Mouse (Mus musculus) hindbrain, embryonic 13.5 days (tissue): ENCODE data around the gene Hist1h1c. TPM values are rescaled to one million over a fixed set of nuclear protein-coding genes. Genes with fewer than 3 reads are reported as not detected.
"Not testable (repeated sequence)": the region's sequence is repeated elsewhere in the genome, so short reads cannot be mapped to it uniquely, and the experiment has no call there.

Experiments used
- ATAC-seq: fragments of 200-750 bp; cut with Nextera tagmentation; 2 replicates; pipeline ENCODE4 v1.8.0; 2017; ENCODE audit warnings: moderate TSS enrichment; ENCODE audit not compliant: low FRiP score
- H3K27ac ChIP-seq: fragments of 300-500 bp; sonication (generic); 2 replicates; pipeline ENCODE4 v1.5.1; 2015; ENCODE audit warnings: inconsistent platforms, mild to moderate bottlenecking, moderate library complexity
- H3K27me3 ChIP-seq: fragments of 300-500 bp; sonication (generic); 2 replicates; pipeline ENCODE4 v1.6.1; 2015; ENCODE audit warnings: mild to moderate bottlenecking, inconsistent platforms
- H3K36me3 ChIP-seq: fragments of 300-500 bp; sonication (generic); 2 replicates; pipeline ENCODE4 v1.6.1; 2015; ENCODE audit warnings: mild to moderate bottlenecking, inconsistent platforms
- H3K4me1 ChIP-seq: fragments of 300-500 bp; sonication (generic); replicated peaks from 2 replicates; pipeline ENCODE4 v1.6.1; 2015; ENCODE audit warnings: inconsistent platforms
- H3K4me2 ChIP-seq: fragments of 300-500 bp; sonication (generic); 2 replicates; pipeline ENCODE4 v1.6.1; 2015; ENCODE audit warnings: inconsistent platforms, mild to moderate bottlenecking, moderate library complexity
- H3K4me3 ChIP-seq: fragments of 300-500 bp; sonication (generic); 2 replicates; pipeline ENCODE4 v1.5.1; 2015; ENCODE audit warnings: mild to moderate bottlenecking, inconsistent platforms
- H3K9ac ChIP-seq: fragments of 300-500 bp; sonication (generic); 2 replicates; pipeline ENCODE4 v1.6.1; 2015; ENCODE audit warnings: mild to moderate bottlenecking, inconsistent platforms
- H3K9me3 ChIP-seq: fragments of 300-500 bp; sonication (generic); 2 replicates; pipeline ENCODE4 v1.6.1; 2016; ENCODE audit warnings: inconsistent platforms
- WGBS: fragments of 180-500 bp; shearing (Covaris S2); methylation state at CpG from one replicate; pipeline ENCODE4 v1.1.7; 2015; 5-methylcytosine and 5-hydroxymethylcytosine counted together
- polyA plus RNA-seq: library from polyadenylated mRNA; unstranded; fragments of >200 nt; fragmentation: Nextera tagmentation; extraction: Ambion mirVana; gene quantifications from 2 replicates; pipeline ENCODE4 v1.2.1, GENCODE M21; 2015

Gene Hist1h1c
- polyA plus RNA-seq, 1 experiment from 2014 or later = 9.7 TPM

- Histone ChIP-seq H3K27ac (peak within 1 kb of the TSS; percentile 94), H3K4me2 (peak within 1 kb of the TSS; percentile 69), H3K9ac (peak within 1 kb of the TSS; percentile 67; the same call in 1 of the 2 replicates), H3K4me1 (peaks cover 16% of the 10 kb centered on the region), H3K4me3 (peak within 1 kb of the TSS; percentile 44)
- peak; percentile 62 for ATAC-seq
- WGBS = under 1% methylated on average over 32 of the region's 47 CpGs
- H3K27me3 ChIP-seq, H3K36me3 ChIP-seq, H3K9me3 ChIP-seq: not testable (repeated sequence)
Observed at GRCm38 (mm10) chr13:23750839-23751477, 12.3 kb downstream of the Hist1h1c start, which contains the start of gene Hist1h2ab. Gene Hist1h2ab (plus strand): TSS chr13:23751126.

DNA sequence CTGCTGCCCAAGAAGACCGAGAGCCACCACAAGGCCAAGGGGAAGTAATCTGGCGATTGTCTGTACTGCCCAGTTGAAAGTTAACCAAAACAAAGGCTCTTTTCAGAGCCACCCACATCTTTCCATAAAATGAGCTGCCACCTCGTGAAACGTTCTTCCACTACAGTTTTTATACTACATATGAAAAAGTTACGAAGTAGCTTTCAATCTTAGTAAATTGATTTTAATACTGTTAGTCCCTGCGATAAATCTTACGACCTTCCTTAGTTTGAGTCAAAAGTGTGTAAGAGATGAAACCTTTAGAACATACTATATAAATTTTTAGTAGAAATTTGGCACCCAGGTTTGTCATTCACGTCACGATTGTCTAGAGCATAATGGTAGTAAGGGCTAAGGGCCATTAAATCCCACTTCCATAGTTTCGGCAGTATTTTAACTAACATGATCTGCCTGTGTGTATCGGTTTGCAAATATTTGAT lies 12.9 kb downstream of the Hist1h1c start:
- H3K36me3 ChIP-seq = no peaks in the 10 kb centered on the region
- H3K4me1 ChIP-seq = peaks cover 16% of the 10 kb centered on the region
- no peaks in the 10 kb centered on the region for H3K27me3 ChIP-seq
- WGBS = 2% methylated on average over 11 of the region's 11 CpGs
- peak overlapping the region; percentile 67; the same call in 1 of the 2 replicates for H3K9ac ChIP-seq
- peak overlapping the region; percentile 69 for H3K4me2 ChIP-seq
- peak overlapping the region; percentile 94 for H3K27ac ChIP-seq
- ATAC-seq = 0 out of 2 replicates have a peak, but pooled peaks have one; percentile 21
- H3K9me3 ChIP-seq = no peaks in the 10 kb centered on the region
- H3K4me3 ChIP-seq = peak overlapping the region; percentile 44

DNA sequence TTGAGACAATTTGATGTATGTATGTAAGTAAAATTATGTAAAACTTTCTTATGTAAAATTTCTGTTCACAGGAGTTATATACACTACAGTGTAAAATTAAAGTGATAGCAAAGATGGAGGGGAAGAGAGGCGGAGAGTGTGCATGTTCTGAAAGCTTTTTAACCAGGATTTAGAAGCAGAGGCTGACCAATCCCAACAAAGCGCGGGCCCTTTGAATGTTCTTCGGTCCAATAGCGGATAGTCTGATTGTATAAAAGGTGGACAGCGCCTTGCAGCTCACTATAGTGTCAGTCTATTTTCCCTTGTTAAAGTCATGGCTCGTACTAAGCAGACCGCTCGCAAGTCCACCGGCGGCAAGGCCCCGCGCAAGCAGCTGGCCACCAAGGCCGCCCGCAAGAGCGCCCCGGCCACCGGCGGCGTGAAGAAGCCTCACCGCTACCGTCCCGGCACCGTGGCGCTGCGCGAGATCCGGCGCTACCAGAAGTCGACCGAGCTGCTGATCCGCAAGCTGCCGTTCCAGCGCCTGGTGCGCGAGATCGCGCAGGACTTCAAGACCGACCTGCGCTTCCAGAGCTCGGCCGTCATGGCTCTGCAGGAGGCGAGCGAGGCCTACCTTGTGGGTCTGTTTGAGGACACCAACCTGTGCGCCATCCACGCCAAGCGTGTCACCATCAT lies 13.6 kb downstream of the Hist1h1c start, which contains the start of gene Hist1h3b:
Hist1h3b (plus strand) TSS at position 201 of the 675 bp plus-strand sequence.
- WGBS = 2% methylated on average over 18 of the region's 47 CpGs
- Histone ChIP-seq H3K9ac (peak within 1 kb of the TSS; percentile 67; the same call in 1 of the 2 replicates), H3K27ac (peak within 1 kb of the TSS; percentile 94), H3K4me2 (peak within 1 kb of the TSS; percentile 69), H3K4me1 (peaks cover 14% of the 10 kb centered on the region), H3K4me3 (peak within 1 kb of the TSS; percentile 44)
- not testable (repeated sequence) for H3K36me3 ChIP-seq, H3K27me3 ChIP-seq, H3K9me3 ChIP-seq
- peak; percentile 66 for ATAC-seq

DNA sequence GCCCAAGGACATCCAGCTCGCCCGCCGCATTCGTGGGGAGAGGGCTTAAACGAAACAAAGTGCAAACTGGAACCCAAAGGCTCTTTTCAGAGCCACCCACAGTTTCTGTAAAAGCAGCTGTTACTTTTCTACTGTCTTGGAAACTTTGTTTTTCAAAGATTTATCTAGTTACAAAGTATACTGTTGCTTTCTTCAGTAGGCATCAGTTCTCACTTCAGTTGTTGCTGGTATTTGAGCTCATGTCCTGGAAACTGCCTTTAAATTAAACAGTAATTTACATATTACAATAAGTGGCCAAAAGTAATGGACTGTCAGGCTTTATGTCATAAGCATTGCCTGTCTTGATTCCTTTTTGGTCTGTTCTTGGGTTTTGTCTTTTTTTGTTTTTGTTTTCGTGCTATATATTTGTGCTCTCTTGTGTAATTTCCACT lies 14.1 kb downstream of the Hist1h1c start:
- H3K9me3 ChIP-seq = no peaks in the 10 kb centered on the region
- WGBS = 2% methylated on average over 6 of the region's 6 CpGs

GRCm38 (mm10) chr13:23753314-23754078 lies 14.9 kb downstream of the Hist1h1c start:
- H3K4me2 ChIP-seq = no peak overlapping the region; the same call in 1 of the 2 replicates

More for the DNA sequence above, 14.1 kb downstream of the Hist1h1c start:
- H3K4me3 ChIP-seq = peak overlapping the region; percentile 26
- H3K27me3 ChIP-seq = no peaks in the 10 kb centered on the region
- H3K4me1 ChIP-seq = peaks cover 13% of the 10 kb centered on the region
- H3K27ac ChIP-seq = no peak overlapping the region
- peak overlapping the region; percentile 49 for H3K4me2 ChIP-seq
- no peak for ATAC-seq
- no peaks in the 10 kb centered on the region for H3K36me3 ChIP-seq
- peak overlapping the region; percentile 43; the same call in 1 of the 2 replicates for H3K9ac ChIP-seq

GRCm38 (mm10) chr13:23755000-23755399 lies 16.4 kb downstream of the Hist1h1c start:
- Histone ChIP-seq H3K27ac (no peak overlapping the region), H3K4me2 (no peak overlapping the region), H3K4me3 (no peak overlapping the region), H3K9ac (no peak overlapping the region), H3K27me3 (no peaks in the 10 kb centered on the region), H3K4me1 (peaks cover 11% of the 10 kb centered on the region), H3K36me3 (no peaks in the 10 kb centered on the region), H3K9me3 (no peaks in the 10 kb centered on the region)
- ATAC-seq = no peak

More at GRCm38 (mm10) chr13:23753314-23754078, 14.9 kb downstream of the Hist1h1c start:
- H3K27me3 ChIP-seq = no peaks in the 10 kb centered on the region
- no peak for ATAC-seq
- no peak overlapping the region for H3K4me3 ChIP-seq
- H3K9ac ChIP-seq = no peak overlapping the region
- H3K4me1 ChIP-seq = peaks cover 8% of the 10 kb centered on the region
- WGBS = 55% methylated on average over 4 of the region's 4 CpGs
- H3K9me3 ChIP-seq = no peaks in the 10 kb centered on the region
- H3K36me3 ChIP-seq = no peaks in the 10 kb centered on the region
- H3K27ac ChIP-seq = no peak overlapping the region

- Histone ChIP-seq H3K4me1 (peaks cover 22% of the 10 kb centered on the region), H3K9ac (peak within 1 kb of the TSS; percentile 69), H3K27ac (peak within 1 kb of the TSS; percentile 87), H3K27me3 (no peaks in the 10 kb centered on the region), H3K4me2 (peak within 1 kb of the TSS; percentile 66), H3K4me3 (peak within 1 kb of the TSS; percentile 39), H3K9me3 (no peaks in the 10 kb centered on the region), H3K36me3 (no peaks in the 10 kb centered on the region)
- ATAC-seq = peak; percentile 74
- 0% methylated on average over 19 of the region's 22 CpGs for WGBS
Observed at GRCm38 (mm10) chr13:23756790-23757189, 18.2 kb downstream of the Hist1h1c start, which contains the start of gene Hist1h4b. Gene Hist1h4b (plus strand): TSS chr13:23757013.

GRCm38 (mm10) chr13:23757211-23757773 lies 18.7 kb downstream of the Hist1h1c start:
- H3K27ac ChIP-seq = peak overlapping the region; percentile 87
- H3K36me3 ChIP-seq = no peaks in the 10 kb centered on the region
- peak overlapping the region; percentile 39 for H3K4me3 ChIP-seq
- peak overlapping the region; percentile 66 for H3K4me2 ChIP-seq
- no peaks in the 10 kb centered on the region for H3K9me3 ChIP-seq
- peak overlapping the region; percentile 69 for H3K9ac ChIP-seq
- ATAC-seq = peak; percentile 25
- H3K4me1 ChIP-seq = peaks cover 23% of the 10 kb centered on the region
- under 1% methylated on average over 21 of the region's 23 CpGs for WGBS
- H3K27me3 ChIP-seq = no peaks in the 10 kb centered on the region

GRCm38 (mm10) chr13:23757921-23758320 lies 19.3 kb downstream of the Hist1h1c start:
- 46% methylated on average over 3 of the region's 3 CpGs for WGBS
- peaks cover 20% of the 10 kb centered on the region for H3K4me1 ChIP-seq
- no peak overlapping the region for H3K4me2 ChIP-seq
- no peak overlapping the region for H3K9ac ChIP-seq
- H3K36me3 ChIP-seq = no peaks in the 10 kb centered on the region
- no peaks in the 10 kb centered on the region for H3K27me3 ChIP-seq
- ATAC-seq = no peak
- no peaks in the 10 kb centered on the region for H3K9me3 ChIP-seq
- H3K4me3 ChIP-seq = no peak overlapping the region
- H3K27ac ChIP-seq = no peak overlapping the region

GRCm38 (mm10) chr13:23759251-23759771 lies 20.7 kb downstream of the Hist1h1c start:
- no peaks in the 10 kb centered on the region for H3K36me3 ChIP-seq
- peaks cover 31% of the 10 kb centered on the region for H3K4me1 ChIP-seq
- H3K4me3 ChIP-seq = no peak overlapping the region
- no peak overlapping the region for H3K27ac ChIP-seq
- WGBS = 60% methylated on average over 3 of the region's 3 CpGs
- H3K9ac ChIP-seq = no peak overlapping the region
- no peaks in the 10 kb centered on the region for H3K27me3 ChIP-seq
- no peak for ATAC-seq
- H3K9me3 ChIP-seq = no peaks in the 10 kb centered on the region
- no peak overlapping the region for H3K4me2 ChIP-seq

- peak overlapping the region; percentile 94 for H3K4me2 ChIP-seq
- ATAC-seq = no peak
Observed at GRCm38 (mm10) chr13:23759916-23760239, 21.3 kb downstream of the Hist1h1c start.

More at GRCm38 (mm10) chr13:23759916-23760239, 21.3 kb downstream of the Hist1h1c start:
- H3K4me3 ChIP-seq = peak overlapping the region; percentile 53; the same call in 1 of the 2 replicates
- no peaks in the 10 kb centered on the region for H3K9me3 ChIP-seq
- no peak overlapping the region for H3K9ac ChIP-seq
- no peaks in the 10 kb centered on the region for H3K27me3 ChIP-seq
- H3K4me1 ChIP-seq = peaks cover 33% of the 10 kb centered on the region
- no peaks in the 10 kb centered on the region for H3K36me3 ChIP-seq
- 67% methylated on average over 1 of the region's 1 CpGs for WGBS
- no peak overlapping the region; the same call in 1 of the 2 replicates for H3K27ac ChIP-seq
